Mouse (Mus musculus): ENCODE measurements at regions not wholly inside any gene's neighbourhood (a gene's known extent, or its start where the extent isn't known, plus 50 kb on each side); places are given as distances from the start of the nearest gene placed in this dataset.
"Not testable (repeated sequence)": the region's sequence is repeated elsewhere in the genome, so short reads cannot be mapped to it uniquely, and the experiment has no call there.

DNA sequence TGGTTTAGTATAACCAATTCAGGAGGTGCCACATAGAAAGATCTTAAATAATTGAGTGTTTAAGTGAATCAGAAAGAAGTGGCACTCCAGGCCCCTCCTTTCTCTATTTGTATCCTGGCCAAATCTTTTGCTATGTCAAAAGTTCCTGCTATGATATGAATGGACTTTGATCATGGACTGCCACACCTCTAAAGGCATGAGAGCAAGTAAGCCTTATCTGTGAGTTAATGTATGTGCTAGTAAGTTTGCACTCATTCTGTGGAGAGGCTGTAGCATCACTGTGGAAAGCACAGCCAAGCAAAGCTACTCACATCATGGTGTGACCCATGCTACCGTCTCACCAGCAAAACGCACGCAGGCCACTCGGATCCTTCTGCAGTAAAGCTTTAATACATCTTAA lies 140.2 kb downstream of the Jrkl start:
- ATAC-seq (ENCODE audit: insufficient read depth) (no peak), DNase-seq (no peak)
- H3K4me1 ChIP-seq (ENCODE audit: insufficient read depth): no peaks in the 10 kb centered on the region
- no peak overlapping the region for H3K4me2 ChIP-seq
- 82% methylated on average over 4 of the region's 4 CpGs for WGBS
- H3K4me3 ChIP-seq (ENCODE audit: low read depth, low read length): no peak overlapping the region
- TF ChIP-seq CTCF (IDR thresholded peaks at IDR 0.05; ENCODE audit: low read depth): no peak
- no peaks in the 10 kb centered on the region for H3K9me3 ChIP-seq (ENCODE audit: low read depth, low read length)
- H3K27ac ChIP-seq (ENCODE audit: low read depth): no peak overlapping the region
- H3K36me3 ChIP-seq (ENCODE audit: insufficient read depth): no peaks in the 10 kb centered on the region
- H3K27me3 ChIP-seq (ENCODE audit: insufficient read depth, low read length): no peaks in the 10 kb centered on the region
- no peak overlapping the region for H3K9ac ChIP-seq

DNA sequence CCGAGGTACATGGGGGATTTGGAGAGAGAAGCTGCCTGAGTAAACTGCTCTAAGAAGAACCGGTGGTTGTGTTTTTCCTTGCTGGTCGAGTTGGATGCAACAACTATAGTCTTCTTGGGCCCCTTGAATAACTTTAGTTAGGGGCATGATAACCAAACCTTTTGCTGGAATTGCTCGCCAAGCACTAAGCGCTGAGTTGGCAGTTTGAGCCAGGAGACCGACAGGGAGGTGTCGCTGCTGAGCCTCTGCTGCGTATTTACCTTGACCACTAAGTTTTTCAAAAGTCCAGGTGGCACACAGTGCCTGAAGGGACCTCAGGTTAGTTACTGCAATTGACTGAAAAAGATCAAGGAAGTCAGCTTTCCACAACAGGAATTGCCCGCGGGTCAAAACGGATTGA lies 162.0 kb downstream of the Jrkl start:
- H3K27me3 ChIP-seq (ENCODE audit: insufficient read depth, low read length): no peaks in the 10 kb centered on the region
- no peaks in the 10 kb centered on the region for H3K36me3 ChIP-seq (ENCODE audit: insufficient read depth)
- H3K9ac ChIP-seq: no peak overlapping the region
- H3K4me1 ChIP-seq (ENCODE audit: insufficient read depth): no peaks in the 10 kb centered on the region
- DNase-seq (no peak), ATAC-seq (ENCODE audit: insufficient read depth) (no peak)
- TF ChIP-seq CTCF (IDR thresholded peaks at IDR 0.05; ENCODE audit: low read depth): no peak
- H3K4me3 ChIP-seq (ENCODE audit: low read depth, low read length): no peak overlapping the region
- no peaks in the 10 kb centered on the region for H3K9me3 ChIP-seq (ENCODE audit: low read depth, low read length)
- no peak overlapping the region for H3K4me2 ChIP-seq
- WGBS: 88% methylated on average over 11 of the region's 11 CpGs
- H3K27ac ChIP-seq (ENCODE audit: low read depth): no peak overlapping the region

DNA sequence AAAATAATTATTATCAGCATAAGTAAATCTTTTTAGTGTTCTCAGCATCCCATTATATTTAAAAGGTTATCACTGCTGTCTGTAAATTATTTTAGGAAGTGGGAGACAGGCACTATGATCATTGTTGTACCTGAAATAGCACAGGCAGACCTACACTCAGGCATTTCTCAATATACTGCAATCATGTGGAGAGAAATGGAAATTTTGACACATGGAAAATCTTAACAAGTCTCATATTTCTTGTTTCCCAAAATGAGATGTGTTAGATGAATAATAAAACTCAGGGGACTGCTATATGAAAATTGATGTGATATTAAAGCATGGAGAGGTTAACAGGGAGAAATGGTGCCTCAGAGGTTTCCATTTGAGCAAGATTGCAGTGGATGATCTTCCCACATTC lies 196.6 kb downstream of the Jrkl start:
- Histone ChIP-seq H3K9me3 (ENCODE audit: low read depth, low read length) (no peaks in the 10 kb centered on the region), H3K27me3 (ENCODE audit: insufficient read depth, low read length) (no peaks in the 10 kb centered on the region), H3K36me3 (ENCODE audit: insufficient read depth) (no peaks in the 10 kb centered on the region), H3K4me1 (ENCODE audit: insufficient read depth) (no peaks in the 10 kb centered on the region), H3K4me3 (ENCODE audit: low read depth, low read length) (no peak overlapping the region), H3K27ac (ENCODE audit: low read depth) (no peak overlapping the region), H3K9ac (no peak overlapping the region), H3K4me2 (no peak overlapping the region)
- no peak for DNase-seq
- no peak for TF ChIP-seq CTCF (IDR thresholded peaks at IDR 0.05; ENCODE audit: low read depth)
- ATAC-seq (ENCODE audit: insufficient read depth): no peak

DNA sequence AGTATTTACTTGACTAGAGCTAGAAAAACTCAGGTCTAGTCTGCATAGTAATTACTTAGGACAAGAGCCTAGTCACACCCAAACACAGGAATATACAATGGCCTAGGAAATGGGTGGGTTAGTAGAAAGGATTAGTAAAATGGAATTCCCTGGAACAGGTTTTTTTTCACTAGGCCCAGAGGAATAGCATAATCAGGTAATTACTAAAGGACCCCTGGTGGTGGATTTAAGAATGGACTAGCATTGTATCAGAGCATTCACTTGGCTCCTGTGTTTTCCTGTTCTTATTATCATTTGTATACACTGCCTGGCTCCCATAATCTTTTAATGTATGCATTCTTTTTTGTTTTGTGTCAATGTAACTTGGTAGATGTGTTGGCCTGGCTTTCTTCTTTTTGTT lies 226.6 kb downstream of the Jrkl start:
- Histone ChIP-seq H3K36me3 (ENCODE audit: insufficient read depth) (no peaks in the 10 kb centered on the region), H3K4me2 (no peak overlapping the region), H3K4me1 (ENCODE audit: insufficient read depth) (no peaks in the 10 kb centered on the region), H3K4me3 (ENCODE audit: low read depth, low read length) (no peak overlapping the region), H3K9me3 (ENCODE audit: low read depth, low read length) (no peaks in the 10 kb centered on the region), H3K27ac (ENCODE audit: low read depth) (no peak overlapping the region), H3K9ac (no peak overlapping the region), H3K27me3 (ENCODE audit: insufficient read depth, low read length) (no peaks in the 10 kb centered on the region)
- ATAC-seq (ENCODE audit: insufficient read depth): no peak
- no peak for DNase-seq
- TF ChIP-seq CTCF (IDR thresholded peaks at IDR 0.05; ENCODE audit: low read depth): no peak

DNA sequence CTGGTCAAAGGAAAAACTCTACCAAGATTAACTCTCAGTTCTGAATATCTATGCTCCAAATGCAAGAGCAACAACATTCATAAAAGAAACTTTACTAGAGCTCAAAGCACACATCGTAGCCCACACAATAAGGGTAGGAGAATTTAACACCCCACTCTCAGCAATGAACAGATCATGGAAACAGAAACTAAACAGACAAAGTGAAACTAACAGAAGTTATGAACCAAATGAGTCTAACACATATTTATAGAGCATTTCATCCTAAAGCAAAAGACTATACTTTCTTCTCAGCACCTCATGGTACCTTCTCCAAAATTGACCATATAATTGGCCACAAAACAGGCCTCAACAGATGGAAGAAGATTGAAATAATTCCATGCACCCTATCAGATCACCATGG lies 262.4 kb downstream of the Jrkl start:
- H3K27ac ChIP-seq (ENCODE audit: low read depth); H3K4me3 ChIP-seq (ENCODE audit: low read depth, low read length); H3K9ac ChIP-seq; H3K4me2 ChIP-seq; H3K27me3 ChIP-seq (ENCODE audit: insufficient read depth, low read length); H3K4me1 ChIP-seq (ENCODE audit: insufficient read depth); ATAC-seq (ENCODE audit: insufficient read depth); DNase-seq; H3K9me3 ChIP-seq (ENCODE audit: low read depth, low read length); H3K36me3 ChIP-seq (ENCODE audit: insufficient read depth): not testable (repeated sequence)
- 83% methylated on average over 1 of the region's 1 CpGs for WGBS

DNA sequence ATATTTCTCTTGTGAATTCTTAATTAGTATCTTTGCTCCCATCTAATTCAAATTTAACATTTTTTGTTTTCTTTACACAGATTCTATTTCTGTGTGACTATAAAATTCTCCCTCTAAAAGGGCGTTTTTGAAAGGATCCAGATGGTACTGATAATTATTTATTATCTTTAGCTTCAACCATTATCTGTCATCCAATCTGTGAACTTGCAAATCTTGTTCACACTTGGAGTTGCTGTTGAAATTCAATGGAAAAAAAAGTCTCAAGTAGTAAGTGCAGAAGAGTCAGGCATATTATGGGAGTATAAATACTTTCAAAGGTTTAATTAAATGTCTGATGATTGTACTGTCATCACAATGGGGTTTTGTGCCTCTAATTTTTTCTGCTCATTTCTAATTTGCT lies 272.6 kb downstream of the Jrkl start:
- H3K9me3 ChIP-seq (ENCODE audit: low read depth, low read length): no peaks in the 10 kb centered on the region
- no peaks in the 10 kb centered on the region for H3K36me3 ChIP-seq (ENCODE audit: insufficient read depth)
- ATAC-seq (ENCODE audit: insufficient read depth): no peak
- H3K27ac ChIP-seq (ENCODE audit: low read depth): no peak overlapping the region
- H3K27me3 ChIP-seq (ENCODE audit: insufficient read depth, low read length): no peaks in the 10 kb centered on the region
- WGBS: 27% methylated on average over 1 of the region's 1 CpGs
- H3K9ac ChIP-seq: no peak overlapping the region
- H3K4me3 ChIP-seq (ENCODE audit: low read depth, low read length): no peak overlapping the region
- H3K4me2 ChIP-seq: no peak overlapping the region
- no peak for DNase-seq
- no peaks in the 10 kb centered on the region for H3K4me1 ChIP-seq (ENCODE audit: insufficient read depth)
- no peak for TF ChIP-seq CTCF (IDR thresholded peaks at IDR 0.05; ENCODE audit: low read depth)

DNA sequence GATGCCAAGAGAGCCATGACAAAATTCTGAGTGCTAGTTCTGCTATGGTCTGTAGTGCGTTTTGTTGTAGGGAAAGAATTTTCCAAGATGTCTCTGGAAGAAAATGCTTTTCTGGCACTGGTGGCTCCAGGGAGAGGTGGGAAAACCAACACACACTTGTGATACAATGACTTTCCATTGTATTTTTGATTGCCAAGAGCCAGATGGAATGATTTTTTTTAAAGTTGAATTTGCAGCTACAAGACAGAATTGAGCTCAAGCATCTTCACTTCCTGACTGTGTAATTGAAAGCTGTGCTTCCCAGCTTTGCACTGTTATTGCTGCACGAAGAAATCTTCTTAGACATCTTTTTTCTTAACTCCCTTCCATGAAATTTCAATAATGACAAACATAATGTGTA lies 285.3 kb downstream of the Jrkl start:
- Histone ChIP-seq H3K4me2 (no peak overlapping the region), H3K27ac (ENCODE audit: low read depth) (no peak overlapping the region), H3K9me3 (ENCODE audit: low read depth, low read length) (no peaks in the 10 kb centered on the region), H3K4me1 (ENCODE audit: insufficient read depth) (no peaks in the 10 kb centered on the region), H3K9ac (no peak overlapping the region), H3K4me3 (ENCODE audit: low read depth, low read length) (no peak overlapping the region), H3K27me3 (ENCODE audit: insufficient read depth, low read length) (no peaks in the 10 kb centered on the region), H3K36me3 (ENCODE audit: insufficient read depth) (no peaks in the 10 kb centered on the region)
- TF ChIP-seq CTCF (IDR thresholded peaks at IDR 0.05; ENCODE audit: low read depth): no peak
- ATAC-seq (ENCODE audit: insufficient read depth) (no peak), DNase-seq (no peak)
- WGBS: 55% methylated on average over 2 of the region's 2 CpGs

DNA sequence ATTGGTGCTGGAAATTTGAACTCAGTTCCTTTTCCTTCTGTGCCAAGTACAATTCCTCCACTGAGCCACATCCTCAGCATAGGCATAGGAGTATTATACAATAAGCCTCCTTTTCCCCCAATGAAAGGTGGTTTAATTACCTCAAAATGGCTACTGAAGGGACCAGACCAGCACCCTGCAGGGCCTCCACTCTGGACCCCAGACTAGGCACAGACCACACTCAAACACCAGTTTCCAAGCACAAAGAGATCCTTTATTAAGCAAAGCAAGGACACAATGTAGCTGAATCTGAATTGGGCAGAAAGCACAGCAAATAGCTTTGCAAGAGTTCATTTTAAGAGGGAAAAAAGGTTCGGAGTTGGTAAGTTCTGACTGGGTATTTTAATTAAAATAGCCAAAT lies 299.5 kb downstream of the Jrkl start:
- no peak for TF ChIP-seq CTCF (IDR thresholded peaks at IDR 0.05; ENCODE audit: low read depth)

More for the DNA sequence above, 299.5 kb downstream of the Jrkl start:
- Histone ChIP-seq H3K9me3 (ENCODE audit: low read depth, low read length) (no peaks in the 10 kb centered on the region), H3K9ac (no peak overlapping the region), H3K27ac (ENCODE audit: low read depth) (no peak overlapping the region), H3K36me3 (ENCODE audit: insufficient read depth) (no peaks in the 10 kb centered on the region), H3K4me2 (no peak overlapping the region), H3K4me1 (ENCODE audit: insufficient read depth) (no peaks in the 10 kb centered on the region), H3K4me3 (ENCODE audit: low read depth, low read length) (no peak overlapping the region), H3K27me3 (ENCODE audit: insufficient read depth, low read length) (no peaks in the 10 kb centered on the region)
- DNase-seq: no peak
- ATAC-seq (ENCODE audit: insufficient read depth): no peak
- WGBS: 72% methylated on average over 1 of the region's 1 CpGs
